Mouse (Mus musculus): ENCODE measurements around the gene Ppp6r3.
A peak's percentile ranks its signal among the peaks of the same experiment; 100 is the strongest.
"Not testable (repeated sequence)": the region's sequence is repeated elsewhere in the genome, so short reads cannot be mapped to it uniquely, and the experiment has no call there.

Gene Ppp6r3

DNA sequence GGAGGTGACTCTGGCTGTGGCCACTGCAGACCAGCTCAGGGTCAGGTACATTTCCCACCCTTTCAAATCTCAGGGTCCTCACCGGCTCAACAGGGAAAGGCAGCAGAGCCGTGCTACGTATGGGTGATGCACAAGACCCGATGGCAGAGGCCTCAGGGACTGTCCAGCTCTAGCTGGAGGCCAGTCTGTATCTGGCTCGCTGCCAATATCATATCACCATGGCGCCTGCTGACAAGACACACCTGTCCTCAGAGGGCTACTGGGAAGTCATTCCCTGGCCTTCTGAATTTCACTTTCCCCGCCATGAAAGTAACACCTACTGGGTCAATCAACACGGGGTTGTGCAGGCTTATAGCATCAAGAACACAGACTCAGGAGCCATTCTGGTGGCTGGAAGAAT lies 36.2 kb upstream of the Ppp6r3 start:
- Histone ChIP-seq H3K9me3 (ENCODE audit: low read length) (no peaks in the 10 kb centered on the region), H3K4me3 (replicated peaks; ENCODE audit: low read length) (0 out of 2 replicates have a peak overlapping the region, but pooled peaks have one; percentile 10), H3K36me3 (ENCODE audit: insufficient read depth, low read length) (peaks cover 63% of the 10 kb centered on the region), H3K4me1 (replicated peaks; ENCODE audit: low read depth, low read length) (peaks cover 8% of the 10 kb centered on the region; the same call in 1 of the 2 replicates), H3K27me3 (ENCODE audit: insufficient read depth, low read length) (no peaks in the 10 kb centered on the region)
- TF ChIP-seq CTCF (conservative IDR thresholded peaks at IDR 0.05; ENCODE audit: low read length) (no peak), NANOG (IDR thresholded peaks at IDR 0.05; ENCODE audit: borderline replicate concordance, low read length) (no peak), POU5F1 (IDR thresholded peaks at IDR 0.05; ENCODE audit: borderline replicate concordance, low read length) (no peak)

DNA sequence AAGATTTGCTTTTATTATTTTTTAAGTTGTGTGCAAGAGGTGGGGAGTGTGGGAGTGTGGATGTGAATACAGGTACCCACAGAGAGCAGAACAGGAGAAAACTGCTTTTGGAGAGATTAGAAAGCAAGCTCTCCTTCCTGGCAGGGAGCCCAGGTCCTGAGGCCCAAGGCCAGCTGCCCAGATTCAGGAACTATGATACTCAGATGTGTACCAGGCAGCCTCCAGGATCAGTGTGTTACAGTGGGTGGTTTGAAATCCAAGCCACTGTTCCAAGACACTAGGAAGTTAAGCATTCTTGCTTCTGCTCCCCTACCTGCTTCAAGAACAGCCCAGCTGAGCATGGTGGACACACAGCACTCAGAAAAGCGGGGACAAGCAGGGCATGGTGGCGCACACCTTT lies 35.3 kb upstream of the Ppp6r3 start:
- Histone ChIP-seq H3K27me3 (ENCODE audit: insufficient read depth, low read length) (no peaks in the 10 kb centered on the region), H3K4me1 (replicated peaks; ENCODE audit: low read depth, low read length) (peaks cover 8% of the 10 kb centered on the region; the same call in 1 of the 2 replicates), H3K9me3 (ENCODE audit: low read length) (no peaks in the 10 kb centered on the region), H3K4me3 (replicated peaks; ENCODE audit: low read length) (no peak overlapping the region), H3K36me3 (ENCODE audit: insufficient read depth, low read length) (peaks cover 70% of the 10 kb centered on the region)
- no peak for TF ChIP-seq POU5F1 (IDR thresholded peaks at IDR 0.05; ENCODE audit: borderline replicate concordance, low read length)
- no peak for TF ChIP-seq NANOG (IDR thresholded peaks at IDR 0.05; ENCODE audit: borderline replicate concordance, low read length)
- no peak for TF ChIP-seq CTCF (conservative IDR thresholded peaks at IDR 0.05; ENCODE audit: low read length)

DNA sequence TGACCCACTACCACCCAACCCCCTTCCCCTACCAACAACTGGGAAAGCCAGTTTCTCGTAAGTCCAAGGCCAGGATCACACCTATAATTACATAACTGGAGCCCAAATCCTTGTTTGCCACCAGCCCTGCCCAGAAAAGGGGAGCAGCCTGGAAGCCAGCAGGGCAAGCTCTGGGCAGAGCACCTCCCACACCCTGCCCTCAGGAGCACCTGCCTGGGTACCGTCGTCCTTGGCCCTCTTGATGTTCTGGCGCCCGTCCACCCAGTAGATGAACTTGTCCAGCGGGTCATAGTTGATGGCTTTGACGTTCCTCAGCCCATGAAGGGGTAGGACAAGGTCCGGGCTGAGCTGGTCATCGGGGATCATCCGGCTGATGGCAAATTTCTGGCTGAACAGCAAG lies 34.3 kb upstream of the Ppp6r3 start:
- TF ChIP-seq CTCF (conservative IDR thresholded peaks at IDR 0.05; ENCODE audit: low read length), result no peak
- no peak for TF ChIP-seq NANOG (IDR thresholded peaks at IDR 0.05; ENCODE audit: borderline replicate concordance, low read length)
- no peak for TF ChIP-seq POU5F1 (IDR thresholded peaks at IDR 0.05; ENCODE audit: borderline replicate concordance, low read length)
- Histone ChIP-seq H3K36me3 (ENCODE audit: insufficient read depth, low read length) (peaks cover 70% of the 10 kb centered on the region), H3K27me3 (ENCODE audit: insufficient read depth, low read length) (no peaks in the 10 kb centered on the region), H3K4me3 (replicated peaks; ENCODE audit: low read length) (no peak overlapping the region), H3K9me3 (ENCODE audit: low read length) (no peaks in the 10 kb centered on the region), H3K4me1 (replicated peaks; ENCODE audit: low read depth, low read length) (peaks cover 8% of the 10 kb centered on the region; the same call in 1 of the 2 replicates)

DNA sequence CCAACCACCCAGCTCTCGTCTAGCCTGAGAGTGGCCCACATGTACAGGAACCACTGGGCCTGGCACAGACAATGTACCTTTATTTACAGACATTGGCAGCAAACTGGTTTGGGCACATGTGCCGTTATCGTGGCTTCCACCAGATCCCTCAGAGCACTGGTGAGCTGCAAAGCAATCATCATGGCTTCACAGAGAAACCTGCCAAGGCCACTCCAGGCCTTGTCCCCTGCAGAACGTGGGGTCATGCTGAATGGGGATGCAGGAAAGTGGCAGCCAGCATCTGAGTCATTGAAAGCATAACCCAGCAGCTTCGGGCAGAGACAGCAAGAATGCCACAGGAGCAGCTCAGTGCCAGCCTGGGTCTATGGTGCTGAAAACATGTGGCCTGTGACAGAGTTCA lies 18.8 kb upstream of the Ppp6r3 start:
- peaks cover 13% of the 10 kb centered on the region for H3K4me1 ChIP-seq (replicated peaks; ENCODE audit: low read depth, low read length)
- H3K4me3 ChIP-seq (replicated peaks; ENCODE audit: low read length), result no peak overlapping the region
- no peaks in the 10 kb centered on the region for H3K9me3 ChIP-seq (ENCODE audit: low read length)
- TF ChIP-seq POU5F1 (IDR thresholded peaks at IDR 0.05; ENCODE audit: borderline replicate concordance, low read length) (no peak), CTCF (conservative IDR thresholded peaks at IDR 0.05; ENCODE audit: low read length) (no peak), NANOG (IDR thresholded peaks at IDR 0.05; ENCODE audit: borderline replicate concordance, low read length) (no peak)
- H3K36me3 ChIP-seq (ENCODE audit: insufficient read depth, low read length), result peaks cover 84% of the 10 kb centered on the region
- H3K27me3 ChIP-seq (ENCODE audit: insufficient read depth, low read length), result no peaks in the 10 kb centered on the region

DNA sequence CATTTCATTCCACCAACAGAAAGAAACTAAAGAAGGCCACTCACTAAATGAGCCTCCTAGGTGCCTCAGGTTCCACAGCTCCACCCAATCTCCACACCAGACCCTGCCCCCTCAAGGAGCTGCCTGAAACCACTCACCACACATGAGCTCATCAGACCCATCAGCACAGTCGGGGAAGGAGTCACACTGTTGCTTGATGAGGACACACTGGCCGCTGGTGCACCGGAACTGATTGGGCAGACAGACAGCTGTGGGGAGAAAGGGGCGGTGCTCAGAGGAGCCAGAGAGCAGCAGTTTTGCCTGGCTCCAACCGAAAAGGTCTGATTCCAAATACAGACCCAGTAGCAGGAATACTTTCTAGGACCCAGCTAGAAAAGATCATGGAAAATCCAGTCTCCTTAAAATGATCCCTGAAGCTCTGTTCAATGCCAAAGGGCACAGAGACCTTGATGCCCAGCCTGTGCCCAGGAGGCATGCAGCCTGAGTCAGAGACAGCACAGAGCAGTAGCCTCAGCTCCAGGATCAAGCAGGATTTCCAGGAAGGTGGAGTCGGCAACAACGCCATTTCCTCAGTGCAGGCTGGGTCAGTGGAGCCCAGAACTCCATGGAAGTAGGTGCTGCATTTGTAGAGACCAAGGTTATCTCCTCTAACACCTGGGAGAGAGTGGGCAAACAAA lies 18.0 kb upstream of the Ppp6r3 start:
- Histone ChIP-seq H3K4me1 (replicated peaks; ENCODE audit: low read depth, low read length) (peaks cover 13% of the 10 kb centered on the region), H3K36me3 (ENCODE audit: insufficient read depth, low read length) (peaks cover 84% of the 10 kb centered on the region), H3K9me3 (ENCODE audit: low read length) (no peaks in the 10 kb centered on the region), H3K4me3 (replicated peaks; ENCODE audit: low read length) (no peak overlapping the region), H3K27me3 (ENCODE audit: insufficient read depth, low read length) (no peaks in the 10 kb centered on the region)
- TF ChIP-seq POU5F1 (IDR thresholded peaks at IDR 0.05; ENCODE audit: borderline replicate concordance, low read length) (no peak), CTCF (conservative IDR thresholded peaks at IDR 0.05; ENCODE audit: low read length) (no peak), NANOG (IDR thresholded peaks at IDR 0.05; ENCODE audit: borderline replicate concordance, low read length) (no peak)

DNA sequence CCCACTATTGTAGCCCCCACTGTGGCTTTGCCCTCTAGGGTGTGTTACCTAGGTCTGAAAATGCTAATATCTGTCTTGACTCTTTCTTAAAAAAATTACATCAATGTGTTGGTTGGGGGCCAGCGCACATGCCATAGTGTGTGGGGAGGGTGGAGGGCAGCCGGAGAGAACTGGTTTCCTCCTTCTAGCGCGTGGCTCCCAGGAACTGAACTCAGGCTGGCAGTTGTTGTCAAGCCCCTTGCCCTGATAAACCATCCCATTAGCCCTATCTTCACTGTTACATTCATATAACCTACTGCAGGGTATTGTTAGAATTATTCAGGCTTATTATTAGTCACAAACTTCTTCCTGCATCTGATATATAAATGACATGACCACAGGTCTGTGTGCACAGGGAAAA lies 14.4 kb upstream of the Ppp6r3 start:
- TF ChIP-seq NANOG (IDR thresholded peaks at IDR 0.05; ENCODE audit: borderline replicate concordance, low read length), result no peak
- no peak for TF ChIP-seq POU5F1 (IDR thresholded peaks at IDR 0.05; ENCODE audit: borderline replicate concordance, low read length)
- TF ChIP-seq CTCF (conservative IDR thresholded peaks at IDR 0.05; ENCODE audit: low read length), result no peak
- Histone ChIP-seq H3K36me3 (ENCODE audit: insufficient read depth, low read length) (peaks cover 77% of the 10 kb centered on the region), H3K27me3 (ENCODE audit: insufficient read depth, low read length) (no peaks in the 10 kb centered on the region), H3K4me1 (replicated peaks; ENCODE audit: low read depth, low read length) (peaks cover 23% of the 10 kb centered on the region), H3K9me3 (ENCODE audit: low read length) (no peaks in the 10 kb centered on the region), H3K4me3 (replicated peaks; ENCODE audit: low read length) (no peak overlapping the region)

DNA sequence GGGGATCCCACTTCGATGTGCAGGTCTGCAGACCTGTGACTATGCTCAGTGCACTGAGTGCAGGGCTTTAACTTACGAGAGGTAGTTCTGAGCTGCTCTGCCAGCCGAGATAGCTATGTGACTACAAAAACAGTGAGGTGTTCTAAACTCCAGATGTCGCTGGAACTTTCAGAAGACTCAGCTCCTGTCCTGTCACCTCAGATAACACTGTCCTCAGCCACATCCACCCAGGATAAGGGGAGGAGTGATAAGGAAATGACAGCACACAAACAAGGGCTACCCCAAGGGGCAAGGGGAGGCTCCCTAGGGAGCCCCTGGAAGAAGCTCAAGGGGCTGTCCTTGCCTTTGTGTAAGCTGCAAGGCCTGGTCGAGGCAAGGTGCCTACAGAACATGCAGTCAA lies 14.0 kb upstream of the Ppp6r3 start:
- Histone ChIP-seq H3K4me3 (replicated peaks; ENCODE audit: low read length) (no peak overlapping the region), H3K9me3 (ENCODE audit: low read length) (no peaks in the 10 kb centered on the region), H3K36me3 (ENCODE audit: insufficient read depth, low read length) (peaks cover 73% of the 10 kb centered on the region), H3K27me3 (ENCODE audit: insufficient read depth, low read length) (no peaks in the 10 kb centered on the region), H3K4me1 (replicated peaks; ENCODE audit: low read depth, low read length) (peaks cover 23% of the 10 kb centered on the region)
- TF ChIP-seq CTCF (conservative IDR thresholded peaks at IDR 0.05; ENCODE audit: low read length) (no peak), NANOG (IDR thresholded peaks at IDR 0.05; ENCODE audit: borderline replicate concordance, low read length) (no peak), POU5F1 (IDR thresholded peaks at IDR 0.05; ENCODE audit: borderline replicate concordance, low read length) (no peak)

DNA sequence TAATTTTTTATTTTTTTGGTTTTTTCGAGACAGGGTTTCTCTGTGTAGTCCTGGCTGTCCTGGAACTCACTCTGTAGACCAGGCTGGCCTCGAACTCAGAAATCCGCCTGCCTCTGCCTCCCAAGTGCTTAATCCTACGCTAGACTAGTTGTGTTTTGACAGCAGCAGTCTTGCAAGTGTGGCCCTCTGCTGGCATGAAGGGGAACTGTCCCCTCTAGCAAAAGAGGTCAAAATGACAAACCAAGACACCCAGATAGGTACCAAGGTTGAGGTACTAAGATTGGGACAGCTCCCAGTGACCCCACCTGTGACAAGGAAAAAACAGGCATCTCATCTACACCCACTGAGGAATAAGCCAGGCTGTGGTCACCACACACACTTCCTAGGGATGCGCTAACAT lies 12.2 kb upstream of the Ppp6r3 start:
- not testable (repeated sequence) for H3K9me3 ChIP-seq (ENCODE audit: low read length); H3K4me3 ChIP-seq (replicated peaks; ENCODE audit: low read length); H3K27me3 ChIP-seq (ENCODE audit: insufficient read depth, low read length)
- peaks cover 17% of the 10 kb centered on the region for H3K4me1 ChIP-seq (replicated peaks; ENCODE audit: low read depth, low read length)
- H3K36me3 ChIP-seq (ENCODE audit: insufficient read depth, low read length), result peaks cover 71% of the 10 kb centered on the region
- peak; percentile 96 for TF ChIP-seq CTCF (conservative IDR thresholded peaks at IDR 0.05; ENCODE audit: low read length)

DNA sequence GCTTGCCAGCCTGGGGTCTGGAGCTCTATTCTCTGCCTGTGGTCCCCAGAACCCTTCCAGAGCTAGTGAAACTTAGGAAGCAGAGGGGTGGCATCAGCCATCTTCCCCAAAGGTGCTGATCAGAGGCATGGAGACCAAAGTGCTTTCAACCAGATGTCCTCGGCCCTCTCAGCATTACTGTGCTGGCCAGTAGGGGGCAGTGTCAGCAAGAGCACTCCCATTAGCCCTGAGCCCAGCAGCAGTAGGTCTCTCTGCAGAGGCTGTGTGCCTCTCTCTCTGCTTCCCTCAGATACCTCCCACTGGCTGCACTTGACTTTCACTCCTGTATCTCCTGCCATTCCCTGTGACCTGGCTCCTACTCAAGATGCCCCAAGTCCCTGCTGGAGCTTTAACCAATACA lies 11.0 kb upstream of the Ppp6r3 start:
- Histone ChIP-seq H3K4me3 (replicated peaks; ENCODE audit: low read length) (no peak overlapping the region), H3K9me3 (ENCODE audit: low read length) (no peaks in the 10 kb centered on the region), H3K27me3 (ENCODE audit: insufficient read depth, low read length) (no peaks in the 10 kb centered on the region), H3K4me1 (replicated peaks; ENCODE audit: low read depth, low read length) (peaks cover 17% of the 10 kb centered on the region), H3K36me3 (ENCODE audit: insufficient read depth, low read length) (peaks cover 60% of the 10 kb centered on the region)
- TF ChIP-seq NANOG (IDR thresholded peaks at IDR 0.05; ENCODE audit: borderline replicate concordance, low read length) (no peak), POU5F1 (IDR thresholded peaks at IDR 0.05; ENCODE audit: borderline replicate concordance, low read length) (no peak), CTCF (conservative IDR thresholded peaks at IDR 0.05; ENCODE audit: low read length) (peak; percentile 94)

All from E14TG2a.4 (cell line).